Mouse (Mus musculus): ENCODE data around the gene Gm5134. TPM values are rescaled to one million over a fixed set of nuclear protein-coding genes. Genes with fewer than 3 reads are reported as not detected.

The Gm5134 gene
- polyA plus RNA-seq, 1 experiment from 2014 or later: 0.16 TPM

DNA sequence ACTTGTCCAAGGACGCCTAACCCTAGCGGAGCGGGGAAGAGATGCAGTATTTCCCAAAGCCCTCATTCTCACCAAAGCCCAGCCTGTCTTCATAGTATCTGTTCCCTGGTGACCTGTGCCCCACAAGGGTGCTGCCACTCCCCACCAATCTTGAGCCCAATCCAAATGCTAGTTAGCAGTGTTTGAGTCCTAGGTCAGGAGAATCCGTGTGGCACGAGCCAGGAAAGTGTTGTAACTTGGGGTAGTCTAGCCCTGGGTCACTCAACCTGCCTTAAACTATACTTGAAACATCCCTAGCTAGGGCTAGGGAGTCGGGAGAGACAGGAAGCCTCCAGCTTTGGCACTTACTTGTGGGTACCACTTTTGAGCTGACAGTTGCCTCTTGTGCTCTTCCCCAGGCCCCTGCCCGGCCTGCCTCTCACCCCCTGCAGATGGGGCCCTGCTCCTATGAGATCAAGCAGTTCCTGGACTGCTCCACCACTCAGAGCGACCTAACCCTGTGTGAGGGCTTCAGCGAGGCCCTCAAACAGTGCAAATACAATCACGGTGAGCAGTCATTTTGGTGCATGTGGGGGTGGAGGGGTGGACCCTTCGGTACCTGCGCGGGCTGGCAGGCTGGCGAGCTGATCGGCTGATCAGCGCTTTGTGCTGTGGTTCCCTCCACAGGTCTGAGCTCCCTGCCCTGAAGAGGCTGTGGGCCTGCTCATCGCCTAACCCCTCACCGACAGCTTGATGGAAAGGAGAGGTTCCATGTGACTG, 17.2 kb upstream of the Gm5134 start:
- Histone ChIP-seq H3K27me3 (ENCODE audit: insufficient read depth, low read length) (peaks cover 3% of the 10 kb centered on the region; the same call in 1 of the 2 replicates), H3K4me1 (replicated peaks; ENCODE audit: insufficient read depth, low read length) (peaks cover 15% of the 10 kb centered on the region), H3K4me2 (ENCODE audit: low read length) (peak overlapping the region; percentile 61), H3K36me3 (ENCODE audit: insufficient read depth, low read length) (no peaks in the 10 kb centered on the region), H3K27ac (0 out of 2 replicates have a peak overlapping the region, but pooled peaks have one; percentile 5), H3K4me3 (replicated peaks; ENCODE audit: low read depth, low read length) (no peak overlapping the region), H3K9ac (ENCODE audit: low read depth, low read length) (peak overlapping the region; percentile 18; the same call in 1 of the 2 replicates), H3K9me3 (replicated peaks; ENCODE audit: low read length) (no peaks in the 10 kb centered on the region)
- WGBS: 56% methylated on average over 18 of the region's 18 CpGs
- DNase-seq (ENCODE audit: low spot score): no peak
- TF ChIP-seq CTCF (IDR thresholded peaks at IDR 0.05; ENCODE audit: low read depth): no peak
- ATAC-seq (replicated peaks; ENCODE audit: low FRiP score, low read depth): no peak

- 63% methylated on average over 10 of the region's 10 CpGs for WGBS
- Histone ChIP-seq H3K36me3 (ENCODE audit: insufficient read depth, low read length) (no peaks in the 10 kb centered on the region), H3K4me2 (ENCODE audit: low read length) (peak overlapping the region; percentile 61; the same call in 1 of the 2 replicates), H3K4me1 (replicated peaks; ENCODE audit: insufficient read depth, low read length) (0 out of 2 replicates have a peak, but pooled peaks cover 7% of the 10 kb centered on the region), H3K4me3 (replicated peaks; ENCODE audit: low read depth, low read length) (no peak overlapping the region), H3K9me3 (replicated peaks; ENCODE audit: low read length) (no peaks in the 10 kb centered on the region), H3K27ac (no peak overlapping the region), H3K27me3 (ENCODE audit: insufficient read depth, low read length) (peaks cover 3% of the 10 kb centered on the region; the same call in 1 of the 2 replicates), H3K9ac (ENCODE audit: low read depth, low read length) (no peak overlapping the region)
- TF ChIP-seq CTCF (IDR thresholded peaks at IDR 0.05; ENCODE audit: low read depth): no peak
- no peak for ATAC-seq (replicated peaks; ENCODE audit: low FRiP score, low read depth)
- peak; percentile 39 for DNase-seq (ENCODE audit: low spot score)
Observed at GRCm38 (mm10) chr10:75937851-75938643, 16.3 kb upstream of the Gm5134 start.

DNA sequence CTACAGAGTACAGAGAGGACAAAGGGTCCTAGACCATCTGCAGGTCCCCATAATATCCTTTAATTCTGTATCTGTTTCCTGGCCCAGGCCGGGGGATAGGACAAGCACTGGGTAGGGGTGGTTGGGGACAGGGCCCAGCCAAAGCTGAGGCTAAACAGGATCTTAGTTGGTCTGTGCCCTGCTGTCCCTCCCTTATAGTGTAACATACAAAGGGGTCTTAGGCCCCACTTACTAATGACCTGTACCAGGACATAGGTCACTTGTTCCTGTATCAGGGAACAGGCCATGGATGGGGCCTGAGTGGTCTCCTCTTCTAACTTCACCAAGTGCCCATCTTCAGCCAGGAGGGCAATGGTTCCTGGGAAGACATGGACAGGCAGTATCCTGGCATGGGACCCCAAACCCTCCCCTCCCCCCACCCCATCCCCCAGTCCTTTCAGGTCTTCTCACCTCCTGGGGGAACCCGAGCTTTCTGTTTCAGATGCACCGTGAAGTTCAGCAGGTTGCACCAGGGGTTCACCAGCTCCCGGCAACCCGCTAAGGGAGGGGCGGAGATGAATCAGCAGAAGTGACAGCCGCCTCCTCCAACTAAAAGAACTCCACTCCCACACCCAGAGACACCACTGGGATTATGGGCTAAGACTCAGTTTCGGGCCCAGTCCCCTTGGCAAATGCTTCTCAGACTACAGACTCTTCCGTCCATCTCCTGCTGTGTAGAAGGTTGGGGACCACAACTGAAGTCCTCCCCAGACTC, 14.7 kb upstream of the Gm5134 start:
- ATAC-seq (replicated peaks; ENCODE audit: low FRiP score, low read depth) (no peak), DNase-seq (ENCODE audit: low spot score) (no peak)
- Histone ChIP-seq H3K27ac (no peak overlapping the region), H3K36me3 (ENCODE audit: insufficient read depth, low read length) (no peaks in the 10 kb centered on the region), H3K4me1 (replicated peaks; ENCODE audit: insufficient read depth, low read length) (0 out of 2 replicates have a peak, but pooled peaks cover 13% of the 10 kb centered on the region), H3K4me2 (ENCODE audit: low read length) (no peak overlapping the region), H3K4me3 (replicated peaks; ENCODE audit: low read depth, low read length) (no peak overlapping the region), H3K9ac (ENCODE audit: low read depth, low read length) (no peak overlapping the region), H3K9me3 (replicated peaks; ENCODE audit: low read length) (no peaks in the 10 kb centered on the region), H3K27me3 (ENCODE audit: insufficient read depth, low read length) (peaks cover 3% of the 10 kb centered on the region; the same call in 1 of the 2 replicates)
- 41% methylated on average over 9 of the region's 9 CpGs for WGBS
- no peak for TF ChIP-seq CTCF (IDR thresholded peaks at IDR 0.05; ENCODE audit: low read depth)

DNA sequence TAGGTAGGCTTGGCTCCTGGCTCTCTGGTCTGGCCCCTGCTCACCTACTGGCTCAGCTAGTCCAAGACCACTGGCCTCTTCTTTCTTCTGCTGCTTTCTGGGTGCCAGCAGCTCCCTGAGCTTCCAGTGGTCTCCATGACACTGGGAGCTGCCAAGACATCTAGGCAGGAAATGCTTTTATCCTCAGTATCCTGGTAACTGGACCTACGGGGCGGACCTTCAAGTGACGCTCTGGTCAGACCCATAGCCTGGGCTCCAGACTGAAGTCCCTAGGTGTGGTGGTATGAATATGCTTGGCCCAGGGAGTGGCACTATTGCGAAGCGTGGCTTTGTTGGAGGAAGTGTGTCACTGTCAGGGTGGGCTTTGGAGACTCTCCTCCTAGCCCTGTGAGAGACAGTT, 13.8 kb upstream of the Gm5134 start, which contains the start of gene Gm867:
Gene Gm867, minus strand, starts transcription at position 153 of the 400 bp plus-strand sequence.
- H3K27ac ChIP-seq: no peak within 1 kb of the TSS
- H3K27me3 ChIP-seq (ENCODE audit: insufficient read depth, low read length): peaks cover 3% of the 10 kb centered on the region; the same call in 1 of the 2 replicates
- no peaks in the 10 kb centered on the region for H3K36me3 ChIP-seq (ENCODE audit: insufficient read depth, low read length)
- no peak for ATAC-seq (replicated peaks; ENCODE audit: low FRiP score, low read depth)
- H3K9ac ChIP-seq (ENCODE audit: low read depth, low read length): no peak within 1 kb of the TSS
- 77% methylated on average over 5 of the region's 5 CpGs for WGBS
- H3K9me3 ChIP-seq (replicated peaks; ENCODE audit: low read length): no peaks in the 10 kb centered on the region
- H3K4me3 ChIP-seq (replicated peaks; ENCODE audit: low read depth, low read length): no peak within 1 kb of the TSS
- no peak within 1 kb of the TSS for H3K4me2 ChIP-seq (ENCODE audit: low read length)
- DNase-seq (ENCODE audit: low spot score): peak; percentile 21
- 0 out of 2 replicates have a peak, but pooled peaks cover 13% of the 10 kb centered on the region for H3K4me1 ChIP-seq (replicated peaks; ENCODE audit: insufficient read depth, low read length)
- no peak for TF ChIP-seq CTCF (IDR thresholded peaks at IDR 0.05; ENCODE audit: low read depth)

- Histone ChIP-seq H3K4me1 (replicated peaks; ENCODE audit: insufficient read depth, low read length) (0 out of 2 replicates have a peak, but pooled peaks cover 13% of the 10 kb centered on the region), H3K9ac (ENCODE audit: low read depth, low read length) (no peak overlapping the region), H3K36me3 (ENCODE audit: insufficient read depth, low read length) (no peaks in the 10 kb centered on the region), H3K27ac (no peak overlapping the region), H3K4me2 (ENCODE audit: low read length) (no peak overlapping the region), H3K9me3 (replicated peaks; ENCODE audit: low read length) (no peaks in the 10 kb centered on the region), H3K27me3 (ENCODE audit: insufficient read depth, low read length) (peaks cover 3% of the 10 kb centered on the region; the same call in 1 of the 2 replicates), H3K4me3 (replicated peaks; ENCODE audit: low read depth, low read length) (no peak overlapping the region)
- DNase-seq (ENCODE audit: low spot score) (no peak), ATAC-seq (replicated peaks; ENCODE audit: low FRiP score, low read depth) (no peak)
- TF ChIP-seq CTCF (IDR thresholded peaks at IDR 0.05; ENCODE audit: low read depth): no peak
- WGBS: 66% methylated on average over 9 of the region's 9 CpGs
Observed at GRCm38 (mm10) chr10:75941042-75941824, 13.1 kb upstream of the Gm5134 start.

Measured in kidney, postnatal 0 days (tissue).